9 mouse cellular contexts compared by ENCODE assay signal in the genomic region with DNA sequence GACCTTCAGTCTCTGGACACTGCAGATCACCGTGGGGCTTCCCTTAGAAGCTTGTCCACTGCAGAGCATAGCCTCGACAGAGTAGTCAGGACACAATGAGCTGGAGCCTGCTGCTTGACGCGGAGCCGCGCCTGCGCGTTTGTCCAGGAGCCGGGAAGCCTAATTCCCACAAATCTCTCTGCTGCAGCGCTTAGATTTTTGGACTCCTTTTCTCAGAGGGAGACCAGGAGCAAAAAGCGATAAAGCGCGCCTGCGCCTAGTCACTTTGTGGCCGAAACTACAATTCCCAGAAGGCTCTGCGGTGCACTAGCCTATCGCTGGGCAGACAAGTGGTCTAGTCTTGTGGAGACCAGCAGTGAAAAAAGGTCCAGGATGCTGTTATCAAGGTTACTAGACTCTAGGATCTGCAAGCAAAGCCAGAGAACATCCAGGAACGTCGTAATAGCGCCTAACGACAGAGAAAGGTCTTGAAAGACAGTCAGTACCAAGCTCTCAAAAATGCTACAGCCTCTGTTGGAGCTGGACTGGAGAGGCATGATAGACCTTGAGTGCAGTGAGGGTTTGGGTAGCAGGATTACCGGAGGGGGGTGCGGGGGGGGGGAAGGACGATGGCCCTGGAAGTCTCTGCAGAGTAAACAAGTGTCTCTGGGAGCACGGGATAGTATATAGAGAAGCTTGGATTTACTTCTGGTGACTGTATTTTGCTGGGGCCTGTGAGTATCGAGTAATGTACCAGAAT. TPM values are rescaled to one million over a fixed set of nuclear protein-coding genes. Genes with fewer than 3 reads are reported as not detected.
DNase-seq lines count a peak whose midpoint lies in the region; ATAC-seq and TF ChIP-seq lines count a peak whose summit lies in the region.
"Had no signal": no experiment of that assay in that cellular context is flagged by ENCODE, and none has a peak within 500 bp of the region (broad histone marks: within the 10 kb centered on the region; RNA-seq: fewer than 3 reads in every experiment).

A gene (minus strand): TSS at position 262 of the 739 bp plus-strand sequence.

- intact Hi-C loops in heart, postnatal 25 days (cut with DNase I) = loop anchor here (2.0 to 5.0 kb wide), 2 partner anchors 27 to 45 kb away; a partner anchor contains a TSS

- peak; percentile 33; the same call in 1 of the 2 replicates for ATAC-seq in liver, embryonic 14.5 days (ENCODE audit: insufficient read depth)

- no peaks in the 10 kb centered on the region for H3K36me3 ChIP-seq in liver, embryonic 14.5 days (replicated peaks; ENCODE audit: control insufficient read depth, insufficient read depth, low read depth)
- H3K36me3 ChIP-seq: G1E had no signal

- no peak for TF ChIP-seq EP300 in liver, embryonic 14.5 days (IDR thresholded peaks at IDR 0.05; ENCODE audit: low read depth)

- no peaks in the 10 kb centered on the region for H3K27me3 ChIP-seq in liver, embryonic 14.5 days (ENCODE audit: control insufficient read depth, insufficient read depth, low read length)

- H3K9me3 ChIP-seq in liver, embryonic 14.5 days (ENCODE audit: control insufficient read depth, low read length) = no peaks in the 10 kb centered on the region

- DNase-seq in Muller cell, postnatal 12 days (ENCODE audit: inconsistent ontology term) = peak; percentile 89
- DNase-seq in cerebellum, adult 9-10 months = peak; percentile 98
- peak; percentile 95 for DNase-seq in forelimb bud, embryonic 11.5 days (ENCODE audit: low read depth, low spot score)
- peak; percentile 83 for DNase-seq in heart, postnatal 25 days (ENCODE audit: low spot score)
- peak; percentile 94 for DNase-seq in layer of hippocampus, adult 11-12 months (ENCODE audit: low spot score)
- DNase-seq in liver, embryonic 14.5 days (ENCODE audit: low read depth in 3 of 3, low spot score in 3 of 3) = peak; percentile 9 to 20 (median 12)
- peak; percentile 8 for DNase-seq in thymus, postnatal 25 days

- H3K27ac ChIP-seq in liver, embryonic 14.5 days = no peak within 1 kb of the TSS
- peak within 1 kb of the TSS; percentile 63 for H3K27ac ChIP-seq in olfactory bulb, adult 2 months (ENCODE audit: insufficient read depth, low read depth, low read length)

- H3K4me3 ChIP-seq in liver, embryonic 14.5 days (ENCODE audit: insufficient read depth in 1 of 2, low read depth in 2 of 2, low read length in 2 of 2) = peak within 1 kb of the TSS; percentile 19 to 33
- peak within 1 kb of the TSS; percentile 71 for H3K4me3 ChIP-seq in olfactory bulb, adult 2 months (ENCODE audit: insufficient read depth, low read depth, low read length)

- no peak for TF ChIP-seq CTCF in liver, embryonic 14.5 days (IDR thresholded peaks at IDR 0.05; ENCODE audit: low read depth)
- TF ChIP-seq CTCF in olfactory bulb, adult 2 months (IDR thresholded peaks at IDR 0.05; ENCODE audit: insufficient read depth, low read depth, low read length) = no peak

- no peak within 1 kb of the TSS for H3K9ac ChIP-seq in liver, embryonic 14.5 days (replicated peaks)

- H3K4me1 ChIP-seq in liver, embryonic 14.5 days (replicated peaks; ENCODE audit: control insufficient read depth in 2 of 2, insufficient read depth in 2 of 2, low read length in 1 of 2) = 0 out of 4 replicates have a peak, but pooled peaks cover 0 to 4% of the 10 kb centered on the region in 2 experiments
- H3K4me1 ChIP-seq in olfactory bulb, adult 2 months (ENCODE audit: control insufficient read depth, insufficient read depth, low read length) = peaks cover 9% of the 10 kb centered on the region

- WGBS in liver, embryonic 14.5 days (ENCODE audit: insufficient replicate concordance) = 5% methylated on average over 26 of the region's 26 CpGs
- 4% methylated on average over 26 of the region's 26 CpGs for WGBS in olfactory bulb, adult 2 months

- H3K4me2 ChIP-seq in liver, embryonic 14.5 days (ENCODE audit: low read depth) = peak within 1 kb of the TSS; percentile 37

- TF ChIP-seq POLR2A in olfactory bulb, adult 2 months (IDR thresholded peaks at IDR 0.05; ENCODE audit: insufficient read depth, low read depth, low read length) = peak; percentile 55; the same call in 1 of the 2 replicates

RNA-seq across cellular contexts. Expression of the gene that starts here (rescaled TPM):
- 1 to 10 TPM in 1 of 2 experiments, under 1 TPM in 1; 0.86 to 1.1 TPM for total RNA-seq in heart, postnatal 25 days (2021)
- polyA plus RNA-seq in liver, embryonic 14.5 days (2012; rRNA removed) = 0.16 and 0.26 TPM in 2 replicates
- polyA plus RNA-seq in liver, embryonic 14.5 days (2014; fragmentation: Nextera tagmentation; extraction: Ambion mirVana) = 0.22 and 0.38 TPM in 2 replicates
- polyA plus RNA-seq in olfactory bulb, adult 2 months (2012; ENCODE audit: insufficient read depth, insufficient read length, low replicate concordance, missing spikeins) = not detected in 2 replicates
- polyA plus RNA-seq: G1E had no signal

Comparison
In these comparisons a context has a peak if more than half of its experiments do, and no peak if none do; other contexts are left out.
1. Peak in DNase-seq, ATAC-seq, H3K4me3 ChIP-seq and H3K4me2 ChIP-seq in liver, embryonic 14.5 days; RNA of the gene not detected or under 1 TPM.
2. DNase-seq: peak in every context shown above with its lines; median percentile 98 in cerebellum, adult 9-10 months; 95 in forelimb bud, embryonic 11.5 days; 94 in layer of hippocampus, adult 11-12 months; 89 in Muller cell, postnatal 12 days; 83 in heart, postnatal 25 days; 12 in liver, embryonic 14.5 days; 8 in thymus, postnatal 25 days.